Mouse (Mus musculus): ENCODE results near the gene Gm47985. TPM values are rescaled to one million over a fixed set of nuclear protein-coding genes. Genes with fewer than 3 reads are reported as not detected.

The Gm47985 gene
- total and polyA plus RNA-seq, 3 experiments, result not detected

GRCm38 (mm10) chr1:151219045-151219444 is 36.7 kb downstream of the Gm47985 start:
- DNase-seq, result no peak

- DNase-seq, result no peak
These were observed 37.8 kb downstream of the Gm47985 start for GRCm38 (mm10) chr1:151220098-151220497.

- no peak for DNase-seq
These were observed 40.4 kb downstream of the Gm47985 start for GRCm38 (mm10) chr1:151222561-151223267.

GRCm38 (mm10) chr1:151223377-151223776 is 41.0 kb downstream of the Gm47985 start:
- no peak for DNase-seq

- no peak for DNase-seq
These were observed 42.2 kb downstream of the Gm47985 start for GRCm38 (mm10) chr1:151224536-151224935.

- no peak for DNase-seq
These were observed 45.2 kb downstream of the Gm47985 start for GRCm38 (mm10) chr1:151227506-151227905.

GRCm38 (mm10) chr1:151228320-151228989 is 46.1 kb downstream of the Gm47985 start:
- DNase-seq, result no peak

GRCm38 (mm10) chr1:151232346-151232745 is 50.0 kb downstream of the Gm47985 start:
- no peak for DNase-seq

- DNase-seq, result no peak
These were observed 51.4 kb downstream of the Gm47985 start for GRCm38 (mm10) chr1:151233756-151234155.

Other genes with a start within 250 kb of the Gm47985 start
- gene Hmcn1, start 189.1 kb upstream of the Gm47985 start, total RNA-seq (2021), result 1 to 10 TPM in 1 of 2 experiments, under 1 TPM in 1; 0.84 to 3.2 TPM
- 0.16 and 0.21 TPM in 2 replicates for gene Hmcn1, start 189.1 kb upstream of the Gm47985 start, polyA plus RNA-seq (2012; rRNA removed)
- gene Gm8947, start 9.8 kb downstream of the Gm47985 start, total RNA-seq (2021), result not detected
- gene Gm8947, start 9.8 kb downstream of the Gm47985 start, polyA plus RNA-seq (2012; rRNA removed), result not detected in 2 replicates
- not detected for gene Gm47995, start 15.9 kb downstream of the Gm47985 start, total RNA-seq (2021)
- not detected in 2 replicates for gene Gm47995, start 15.9 kb downstream of the Gm47985 start, polyA plus RNA-seq (2012; rRNA removed)
- gene 3110040M04Rik, start 21.6 kb downstream of the Gm47985 start, total RNA-seq (2021), result not detected
- not detected in 2 replicates for gene 3110040M04Rik, start 21.6 kb downstream of the Gm47985 start, polyA plus RNA-seq (2012; rRNA removed)
- not detected for gene Gm47996, start 27.6 kb downstream of the Gm47985 start, total RNA-seq (2021)
- not detected in 2 replicates for gene Gm47996, start 27.6 kb downstream of the Gm47985 start, polyA plus RNA-seq (2012; rRNA removed)
- gene Ivns1abp, start 161.9 kb downstream of the Gm47985 start, total RNA-seq (2021), result 100 to 1,000 TPM; 125 to 194 TPM
- 20.5 and 31.1 TPM in 2 replicates for gene Ivns1abp, start 161.9 kb downstream of the Gm47985 start, polyA plus RNA-seq (2012; rRNA removed)
- gene Swt1, start 245.9 kb downstream of the Gm47985 start, total RNA-seq (2021), result 10 to 100 TPM; 18.6 to 33.2 TPM
- 1.6 and 3.1 TPM in 2 replicates for gene Swt1, start 245.9 kb downstream of the Gm47985 start, polyA plus RNA-seq (2012; rRNA removed)
- gene Trmt1l, start 246.0 kb downstream of the Gm47985 start, total RNA-seq (2021), result 10 to 100 TPM; 24.8 to 35.1 TPM
- gene Trmt1l, start 246.0 kb downstream of the Gm47985 start, polyA plus RNA-seq (2012; rRNA removed), result 18.2 and 20.5 TPM in 2 replicates